Mouse (Mus musculus) stomach, embryonic 15.5 days (tissue): ENCODE results near the gene Gm20388. TPM values are rescaled to one million over a fixed set of nuclear protein-coding genes. Genes with fewer than 3 reads are reported as not detected.

Source experiments
- ATAC-seq: fragments of 200-750 bp; cut with Nextera tagmentation; 2 replicates; pipeline ENCODE4 v1.8.0; 2017; ENCODE audit warnings: low read depth, moderate number of reproducible peaks, moderate TSS enrichment; ENCODE audit not compliant: insufficient read depth, low FRiP score
- H3K27ac ChIP-seq: fragments of 300-500 bp; sonication (generic); 2 replicates; pipeline ENCODE4 v1.5.1; 2015; ENCODE audit warnings: mild to moderate bottlenecking, inconsistent platforms
- H3K27me3 ChIP-seq: fragments of 300-500 bp; sonication (generic); replicated peaks from 2 replicates; pipeline ENCODE4 v1.6.1; 2015; ENCODE audit warnings: inconsistent platforms
- H3K36me3 ChIP-seq: fragments of 300-500 bp; sonication (generic); 2 replicates; pipeline ENCODE4 v1.6.1; 2015; ENCODE audit warnings: inconsistent platforms
- H3K4me1 ChIP-seq: fragments of 300-500 bp; sonication (generic); 2 replicates; pipeline ENCODE4 v1.6.1; 2015; ENCODE audit warnings: inconsistent platforms
- H3K4me2 ChIP-seq: fragments of 300-500 bp; sonication (generic); 2 replicates; pipeline ENCODE4 v1.6.1; 2015; ENCODE audit warnings: mild to moderate bottlenecking, inconsistent platforms
- H3K4me3 ChIP-seq: fragments of 300-500 bp; sonication (generic); replicated peaks from 2 replicates; pipeline ENCODE4 v1.5.1; 2015; ENCODE audit warnings: inconsistent platforms
- H3K9ac ChIP-seq: fragments of 300-500 bp; sonication (generic); 2 replicates; pipeline ENCODE4 v1.6.1; 2015; ENCODE audit warnings: inconsistent platforms
- H3K9me3 ChIP-seq: fragments of 300-500 bp; sonication (generic); 2 replicates; pipeline ENCODE4 v1.6.1; 2016; ENCODE audit warnings: inconsistent platforms
- WGBS: fragments of 180-500 bp; shearing (Covaris S2); methylation state at CpG from one replicate; pipeline ENCODE4 v1.1.7; 2015; 5-methylcytosine and 5-hydroxymethylcytosine counted together
- polyA plus RNA-seq: library from polyadenylated mRNA; unstranded; fragments of >200 nt; fragmentation: Nextera tagmentation; extraction: Ambion mirVana; gene quantifications from 2 replicates; pipeline ENCODE4 v1.2.1, GENCODE M21; 2015

The Gm20388 gene
- polyA plus RNA-seq, 1 experiment from 2014 or later: not detected

DNA sequence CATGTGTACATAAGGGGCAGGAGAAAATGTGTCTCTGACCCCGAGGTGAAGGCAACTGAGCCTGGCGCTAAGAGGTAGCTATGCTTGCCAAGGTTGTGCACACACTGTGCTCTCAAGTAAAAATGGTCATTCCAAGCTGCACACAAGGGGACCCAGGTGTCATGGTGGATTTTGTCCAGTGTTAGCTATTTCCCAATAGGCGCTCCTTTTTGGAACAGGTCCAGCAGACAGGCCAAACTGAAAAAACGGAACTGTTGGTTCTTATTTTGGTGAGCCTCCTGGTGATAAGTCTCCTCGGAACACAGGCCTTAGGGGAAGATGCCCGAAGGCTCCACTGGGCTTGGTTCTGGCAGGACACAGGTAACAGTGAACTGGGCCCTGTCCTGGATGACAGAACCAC is 2543.8 kb downstream of the Gm20388 start:
- no peak for ATAC-seq
- no peak overlapping the region for H3K4me3 ChIP-seq
- no peak overlapping the region for H3K27ac ChIP-seq
- H3K36me3 ChIP-seq: no peaks in the 10 kb centered on the region
- no peak overlapping the region for H3K9ac ChIP-seq
- H3K27me3 ChIP-seq: peaks cover 6% of the 10 kb centered on the region; the same call in 1 of the 2 replicates
- 82% methylated on average over 6 of the region's 6 CpGs for WGBS
- no peaks in the 10 kb centered on the region for H3K4me1 ChIP-seq
- H3K4me2 ChIP-seq: no peak overlapping the region
- no peaks in the 10 kb centered on the region for H3K9me3 ChIP-seq

DNA sequence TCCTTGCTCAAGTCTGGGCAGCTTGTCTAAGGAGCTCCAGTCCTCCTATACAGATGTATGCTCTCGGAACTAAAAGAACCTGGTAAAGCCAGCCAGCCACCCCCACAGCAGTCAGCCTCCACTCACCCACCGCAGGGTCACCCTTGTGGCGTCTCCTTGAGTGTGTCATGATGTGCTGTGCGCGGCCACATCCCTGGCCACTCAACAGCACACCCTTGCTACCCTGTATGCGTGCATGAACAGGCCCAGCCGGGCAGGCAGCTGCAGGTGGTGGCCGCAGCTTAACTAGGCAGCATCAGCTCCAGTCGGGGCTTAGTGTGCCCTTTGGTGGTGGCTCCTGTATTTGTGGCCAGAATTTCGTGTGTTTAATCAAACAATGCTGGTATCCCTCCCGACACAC is 2546.5 kb downstream of the Gm20388 start:
- H3K4me1 ChIP-seq: peaks cover 19% of the 10 kb centered on the region
- H3K4me2 ChIP-seq: no peak overlapping the region
- H3K4me3 ChIP-seq: no peak overlapping the region
- WGBS: 70% methylated on average over 11 of the region's 11 CpGs
- no peaks in the 10 kb centered on the region for H3K9me3 ChIP-seq
- no peak overlapping the region for H3K27ac ChIP-seq
- no peaks in the 10 kb centered on the region for H3K36me3 ChIP-seq
- no peak for ATAC-seq
- no peak overlapping the region for H3K9ac ChIP-seq
- H3K27me3 ChIP-seq: peaks cover 24% of the 10 kb centered on the region

GRCm38 (mm10) chr8:122459218-122459900 is 2548.7 kb downstream of the Gm20388 start:
- WGBS: 65% methylated on average over 6 of the region's 6 CpGs
- no peak overlapping the region for H3K27ac ChIP-seq
- no peak overlapping the region for H3K4me3 ChIP-seq
- no peaks in the 10 kb centered on the region for H3K36me3 ChIP-seq
- ATAC-seq: no peak
- H3K4me1 ChIP-seq: peaks cover 23% of the 10 kb centered on the region
- no peak overlapping the region for H3K9ac ChIP-seq
- no peaks in the 10 kb centered on the region for H3K9me3 ChIP-seq
- peaks cover 27% of the 10 kb centered on the region for H3K27me3 ChIP-seq
- peak overlapping the region; percentile 80; the same call in 1 of the 2 replicates for H3K4me2 ChIP-seq

- no peaks in the 10 kb centered on the region for H3K9me3 ChIP-seq
- no peaks in the 10 kb centered on the region for H3K36me3 ChIP-seq
- ATAC-seq: no peak
- H3K4me1 ChIP-seq: peaks cover 23% of the 10 kb centered on the region
- H3K4me2 ChIP-seq: peak overlapping the region; percentile 80
- no peak overlapping the region for H3K27ac ChIP-seq
- 23% methylated on average over 7 of the region's 7 CpGs for WGBS
- peaks cover 27% of the 10 kb centered on the region for H3K27me3 ChIP-seq
- H3K9ac ChIP-seq: peak overlapping the region; percentile 25; the same call in 1 of the 2 replicates
- peak overlapping the region; percentile 33 for H3K4me3 ChIP-seq
Observed at GRCm38 (mm10) chr8:122459990-122460389, 2549.3 kb downstream of the Gm20388 start.

DNA sequence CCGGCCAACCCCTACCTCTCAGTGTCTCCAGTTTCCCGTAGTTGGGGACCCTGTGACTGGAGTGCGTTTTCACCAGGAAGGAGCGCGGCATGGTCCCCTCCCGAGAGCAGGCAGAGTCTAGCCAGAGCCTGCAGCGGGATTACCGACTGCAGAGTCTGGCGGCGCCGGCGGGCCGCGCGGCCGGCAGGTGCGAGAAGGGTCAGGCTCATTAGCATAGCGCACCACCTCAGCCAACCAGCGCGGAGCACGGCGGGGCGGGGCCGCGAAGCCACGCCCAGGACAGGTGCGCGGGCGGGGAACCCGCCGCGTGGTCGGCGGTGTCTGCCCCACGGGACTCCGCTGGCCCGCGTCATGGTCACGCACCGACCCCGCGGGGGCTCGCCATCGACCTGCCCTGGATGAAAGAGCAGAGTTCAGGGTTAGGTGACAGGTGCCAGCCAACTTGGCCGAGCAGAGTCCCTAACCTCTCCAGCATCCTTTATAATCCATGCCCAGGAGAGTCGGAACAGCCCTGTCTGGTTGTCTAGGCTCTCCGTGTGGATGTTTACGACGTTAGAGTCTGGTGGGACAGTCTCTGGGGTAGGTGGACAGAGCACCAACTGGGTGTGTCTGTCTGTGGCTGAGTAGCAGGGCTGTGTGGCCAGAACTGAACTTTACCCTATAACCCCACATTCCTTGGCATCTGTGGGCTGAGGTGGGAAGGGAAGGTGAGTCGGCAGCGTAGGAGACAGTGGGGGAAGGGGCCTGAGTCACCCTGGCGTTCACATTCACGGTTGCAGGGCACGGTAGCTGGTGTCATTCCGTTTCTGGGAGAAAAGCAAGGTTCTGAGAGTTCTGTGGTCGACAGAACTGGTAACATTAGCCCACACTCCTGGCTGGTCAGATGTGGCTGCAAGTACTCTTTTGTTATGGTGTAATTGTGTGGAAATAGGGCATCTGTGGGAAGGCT is 2550.2 kb downstream of the Gm20388 start, which contains the start of gene Snai3:
Gene Snai3, minus strand, starts transcription at position 210 of the 949 bp plus-strand sequence.
- Histone ChIP-seq H3K9me3 (no peaks in the 10 kb centered on the region), H3K4me3 (peak within 1 kb of the TSS; percentile 33), H3K9ac (peak within 1 kb of the TSS; percentile 25; the same call in 1 of the 2 replicates), H3K4me2 (peak within 1 kb of the TSS; percentile 80), H3K27ac (no peak within 1 kb of the TSS), H3K36me3 (no peaks in the 10 kb centered on the region), H3K27me3 (peaks cover 27% of the 10 kb centered on the region), H3K4me1 (peaks cover 23% of the 10 kb centered on the region)
- 3% methylated on average over 56 of the region's 56 CpGs for WGBS
- peak; percentile 87 for ATAC-seq

DNA sequence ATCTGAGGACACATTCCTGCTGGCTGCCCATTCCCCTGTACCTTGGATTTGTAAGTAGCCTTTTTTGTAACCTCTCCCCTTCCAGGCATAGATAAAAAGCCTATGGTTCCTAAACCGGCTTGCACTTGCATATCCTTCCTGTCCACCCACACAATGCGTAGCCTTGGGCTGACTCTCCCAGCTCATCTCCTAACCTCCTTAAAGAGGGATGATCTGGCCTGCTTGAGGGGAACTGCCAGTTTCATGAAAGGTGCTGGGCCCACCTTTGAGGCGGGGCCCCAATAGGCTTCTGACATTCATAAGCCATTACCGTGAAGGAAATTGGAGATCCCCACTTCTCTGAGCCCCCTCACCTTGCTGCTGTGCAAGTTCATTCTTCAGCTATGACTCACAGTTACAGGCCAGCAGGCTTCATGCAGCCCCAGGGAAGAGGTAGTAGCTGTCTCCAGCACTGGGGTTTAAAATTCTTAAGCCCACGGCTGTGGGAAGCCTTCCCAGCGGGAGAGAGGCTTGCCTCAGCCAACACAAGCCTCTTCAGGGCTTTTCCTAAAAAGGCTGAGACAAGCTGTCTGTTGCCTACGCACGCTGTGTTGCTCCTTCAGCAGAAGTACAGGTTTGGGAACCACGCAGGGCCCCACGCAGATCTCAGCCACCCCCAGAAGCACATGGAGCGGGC is 2551.0 kb downstream of the Gm20388 start:
- 60% methylated on average over 11 of the region's 11 CpGs for WGBS
- Histone ChIP-seq H3K36me3 (peaks cover 1% of the 10 kb centered on the region), H3K27ac (no peak overlapping the region), H3K4me2 (no peak overlapping the region), H3K4me3 (no peak overlapping the region), H3K9me3 (no peaks in the 10 kb centered on the region), H3K4me1 (peaks cover 23% of the 10 kb centered on the region), H3K9ac (no peak overlapping the region), H3K27me3 (peaks cover 27% of the 10 kb centered on the region)
- no peak for ATAC-seq

DNA sequence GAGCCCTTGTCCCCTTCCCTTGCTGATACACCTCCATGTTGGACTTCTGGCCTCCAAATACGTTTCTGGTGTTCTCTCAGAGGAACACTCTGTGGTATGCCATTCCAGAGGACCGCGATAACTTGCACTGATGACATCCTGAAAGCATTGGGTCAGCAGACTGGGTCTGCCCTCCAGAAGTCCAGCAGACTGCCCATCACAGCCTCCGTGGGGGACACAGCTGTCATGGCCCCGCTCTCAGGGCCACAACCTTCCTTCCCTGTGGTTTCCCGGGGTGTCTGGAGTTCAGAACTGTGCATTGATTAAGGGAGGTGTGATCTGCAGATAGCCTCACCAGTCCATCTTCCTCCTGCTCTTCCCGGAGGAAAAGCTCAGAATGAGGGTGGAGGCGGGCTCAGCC is 2551.9 kb downstream of the Gm20388 start:
- ATAC-seq: no peak
- Histone ChIP-seq H3K4me2 (no peak overlapping the region), H3K4me3 (no peak overlapping the region), H3K9me3 (no peaks in the 10 kb centered on the region), H3K27ac (no peak overlapping the region), H3K27me3 (peaks cover 27% of the 10 kb centered on the region), H3K4me1 (peaks cover 23% of the 10 kb centered on the region), H3K9ac (no peak overlapping the region), H3K36me3 (peaks cover 6% of the 10 kb centered on the region)
- WGBS: 71% methylated on average over 8 of the region's 8 CpGs

DNA sequence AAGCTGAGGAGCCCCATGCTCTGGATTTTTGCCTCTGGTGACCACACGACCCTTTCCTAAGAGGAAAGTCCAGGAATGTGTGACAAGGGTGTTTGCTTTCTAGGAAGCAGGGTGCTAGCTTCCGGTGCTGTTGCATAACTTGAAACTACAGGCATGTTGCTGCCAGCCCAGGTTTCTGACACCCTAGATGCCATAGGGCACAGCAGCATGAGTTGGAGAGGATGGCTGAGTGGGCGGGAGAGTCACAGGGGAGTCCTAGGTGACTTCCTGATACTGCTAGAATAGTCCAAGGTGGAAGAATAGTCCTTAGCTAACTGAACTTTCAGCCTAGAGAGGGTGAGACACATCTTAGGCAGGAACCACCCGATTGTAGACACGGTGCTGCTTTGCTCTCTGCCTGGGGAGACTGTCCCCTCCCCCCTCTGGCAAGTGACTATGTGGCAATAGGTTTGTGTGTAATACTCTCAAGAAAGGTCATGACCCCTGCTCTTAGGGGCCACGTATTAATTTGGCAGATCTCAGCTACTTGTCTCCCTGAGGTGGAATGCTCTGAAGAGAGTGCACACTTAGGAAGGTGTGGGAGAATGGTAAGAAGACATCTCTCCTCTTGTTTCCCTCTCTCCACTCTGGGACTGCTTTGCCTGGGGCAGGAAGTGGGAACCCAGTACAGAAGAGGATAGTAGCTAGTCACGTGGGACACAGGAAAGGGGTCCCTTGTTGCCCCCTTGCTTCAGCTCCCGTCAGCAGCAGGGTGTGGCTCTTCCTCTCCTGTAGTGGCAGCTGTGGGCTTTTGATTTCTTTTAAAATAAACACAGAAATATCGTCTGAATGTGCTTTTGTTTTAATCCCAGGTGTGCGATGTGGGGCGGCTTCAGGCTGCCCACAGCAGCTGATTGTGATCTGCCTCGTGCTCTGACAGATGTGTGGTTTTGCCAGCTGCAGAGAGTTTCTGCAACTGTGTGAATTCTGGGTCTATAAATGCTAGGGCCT is 2553.3 kb downstream of the Gm20388 start:
- Histone ChIP-seq H3K4me1 (peaks cover 23% of the 10 kb centered on the region), H3K27me3 (peaks cover 23% of the 10 kb centered on the region), H3K4me2 (no peak overlapping the region), H3K36me3 (peaks cover 6% of the 10 kb centered on the region), H3K27ac (no peak overlapping the region), H3K4me3 (no peak overlapping the region), H3K9ac (no peak overlapping the region), H3K9me3 (no peaks in the 10 kb centered on the region)
- no peak for ATAC-seq
- WGBS: 36% methylated on average over 12 of the region's 12 CpGs

DNA sequence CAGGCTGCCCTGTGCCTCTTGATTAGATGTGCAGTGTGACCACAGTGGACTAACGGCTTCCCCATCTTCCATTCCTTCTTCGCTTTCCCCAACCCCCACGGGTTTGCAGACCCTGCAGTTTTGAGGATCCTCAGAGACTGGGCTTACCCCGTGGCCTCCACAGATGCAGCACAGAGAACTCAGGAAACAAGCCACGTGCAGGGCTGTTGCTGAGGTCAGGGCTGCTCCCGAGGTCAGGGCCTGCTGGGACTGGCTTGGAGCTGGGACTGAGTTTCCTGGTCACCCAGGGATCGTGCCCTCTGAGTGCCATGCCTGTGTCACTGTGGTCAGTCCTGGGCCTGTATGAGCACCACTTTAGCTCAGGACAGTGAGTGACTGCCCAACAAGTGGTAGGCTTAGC is 2554.3 kb downstream of the Gm20388 start:
- H3K9ac ChIP-seq: no peak overlapping the region
- no peak overlapping the region for H3K4me2 ChIP-seq
- peaks cover 15% of the 10 kb centered on the region for H3K27me3 ChIP-seq
- no peaks in the 10 kb centered on the region for H3K9me3 ChIP-seq
- peaks cover 21% of the 10 kb centered on the region for H3K4me1 ChIP-seq
- 63% methylated on average over 7 of the region's 7 CpGs for WGBS
- H3K27ac ChIP-seq: no peak overlapping the region
- peaks cover 11% of the 10 kb centered on the region for H3K36me3 ChIP-seq
- no peak for ATAC-seq
- no peak overlapping the region for H3K4me3 ChIP-seq

DNA sequence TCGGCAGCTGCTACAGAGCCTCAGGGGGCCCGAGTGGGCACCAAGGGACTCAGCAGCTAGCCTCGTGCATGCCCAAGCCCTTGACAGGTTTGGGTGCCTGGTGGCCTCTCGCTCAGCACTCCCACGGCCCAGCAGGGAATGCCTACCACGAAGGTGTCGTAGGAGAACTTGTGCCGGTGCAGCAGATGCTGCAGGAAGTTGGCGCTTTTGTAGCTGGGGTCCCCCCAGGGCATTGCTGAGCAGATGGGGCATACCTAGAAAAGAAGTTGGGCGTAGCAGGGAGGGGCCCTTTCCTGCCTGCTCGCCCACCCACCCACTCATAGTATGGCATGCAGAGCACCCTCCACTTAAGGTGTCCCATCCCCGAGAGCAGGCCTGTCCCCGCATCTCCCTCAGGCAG is 2557.2 kb downstream of the Gm20388 start:
- Histone ChIP-seq H3K4me1 (peaks cover 4% of the 10 kb centered on the region; the same call in 1 of the 2 replicates), H3K9ac (no peak overlapping the region), H3K4me2 (no peak overlapping the region), H3K27ac (no peak overlapping the region), H3K4me3 (no peak overlapping the region), H3K36me3 (peaks cover 12% of the 10 kb centered on the region), H3K9me3 (no peaks in the 10 kb centered on the region), H3K27me3 (no peaks in the 10 kb centered on the region)
- no peak for ATAC-seq
- WGBS: 92% methylated on average over 13 of the region's 13 CpGs

DNA sequence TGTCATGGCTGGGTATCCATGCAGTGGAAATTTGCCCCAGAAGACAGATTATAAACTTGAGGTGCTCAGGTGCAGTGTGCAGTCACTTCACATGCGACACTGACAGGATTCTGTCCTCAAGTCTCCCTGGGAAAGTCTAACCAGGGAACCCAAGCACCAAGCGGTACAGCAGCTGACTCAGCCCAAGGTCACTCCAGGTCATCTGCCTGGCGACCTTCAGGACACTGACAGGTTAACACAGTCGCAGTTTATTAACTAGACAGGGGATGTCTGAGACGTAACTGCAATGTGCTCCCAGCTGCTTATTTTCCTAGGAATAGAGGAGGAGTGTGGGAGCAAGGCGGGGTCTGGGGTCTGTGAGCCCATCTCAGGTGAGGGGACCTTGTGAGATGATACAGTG is 2558.8 kb downstream of the Gm20388 start:
- H3K27ac ChIP-seq: no peak overlapping the region
- WGBS: 76% methylated on average over 6 of the region's 6 CpGs
- no peak overlapping the region for H3K4me3 ChIP-seq
- H3K36me3 ChIP-seq: peaks cover 12% of the 10 kb centered on the region
- H3K4me1 ChIP-seq: 0 out of 2 replicates have a peak, but pooled peaks cover 6% of the 10 kb centered on the region
- ATAC-seq: no peak
- no peaks in the 10 kb centered on the region for H3K27me3 ChIP-seq
- no peaks in the 10 kb centered on the region for H3K9me3 ChIP-seq
- no peak overlapping the region for H3K4me2 ChIP-seq
- H3K9ac ChIP-seq: no peak overlapping the region
